Comparison of ENCODE assay signal across 7 mouse cellular contexts in genomic region chr7:122251197-122252011, GRCm38 (mm10). TPM values are rescaled to one million over a fixed set of nuclear protein-coding genes. Genes with fewer than 3 reads are reported as not detected.
DNase-seq lines count a peak whose midpoint lies in the region; ATAC-seq and TF ChIP-seq lines count a peak whose summit lies in the region.

No protein-coding gene starts in this region.

- no peak for TF ChIP-seq POLR2A in small intestine, adult 2 months (IDR thresholded peaks at IDR 0.05; ENCODE audit: low read depth, low read length)

- no peak overlapping the region for H3K27ac ChIP-seq in intestine, postnatal 0 days (ENCODE audit: low read depth, low read length)
- H3K27ac ChIP-seq in midbrain, embryonic 12.5 days (replicated peaks), result no peak overlapping the region
- no peak overlapping the region for H3K27ac ChIP-seq in small intestine, adult 2 months (ENCODE audit: insufficient read depth, low read depth, low read length)

- H3K27me3 ChIP-seq in intestine, postnatal 0 days (replicated peaks; ENCODE audit: control insufficient read depth, insufficient read depth, low read length), result no peaks in the 10 kb centered on the region
- H3K27me3 ChIP-seq in midbrain, embryonic 12.5 days, result no peaks in the 10 kb centered on the region
- H3K27me3 ChIP-seq in small intestine, adult 2 months (ENCODE audit: control insufficient read depth, insufficient read depth, low read length), result no peaks in the 10 kb centered on the region

- H3K9me3 ChIP-seq in intestine, postnatal 0 days (ENCODE audit: control insufficient read depth), result no peaks in the 10 kb centered on the region
- H3K9me3 ChIP-seq in midbrain, embryonic 12.5 days, result no peaks in the 10 kb centered on the region

- DNase-seq in adrenal gland, adult 2 months, result peak; percentile 75
- peak; percentile 68 for DNase-seq in embryo, embryonic 11.5 days (ENCODE audit: low read depth, low spot score)
- DNase-seq in left cerebral cortex, postnatal 36 days (ENCODE audit: low spot score in 2 of 2), result peak; percentile 81

- 30% methylated on average over 21 of the region's 21 CpGs for WGBS in intestine, postnatal 0 days
- 31% methylated on average over 21 of the region's 21 CpGs for WGBS in midbrain, embryonic 12.5 days
- 30% methylated on average over 21 of the region's 21 CpGs for WGBS in small intestine, adult 2 months

- TF ChIP-seq CTCF in intestine, postnatal 0 days (IDR thresholded peaks at IDR 0.05; ENCODE audit: low read depth), result peak; percentile 84
- peak; percentile 90; the same call in 1 of the 2 replicates for TF ChIP-seq CTCF in small intestine, adult 2 months (IDR thresholded peaks at IDR 0.05; ENCODE audit: extremely low read depth, insufficient read length, insufficient replicate concordance, low read depth, low read length)

- no peak overlapping the region for H3K4me2 ChIP-seq in intestine, postnatal 0 days (replicated peaks; ENCODE audit: low read depth)
- H3K4me2 ChIP-seq in midbrain, embryonic 12.5 days (replicated peaks), result peak overlapping the region; percentile 41

- no peaks in the 10 kb centered on the region for H3K4me1 ChIP-seq in intestine, postnatal 0 days (replicated peaks; ENCODE audit: control insufficient read depth, insufficient read depth, low read length)
- H3K4me1 ChIP-seq in midbrain, embryonic 12.5 days, result no peaks in the 10 kb centered on the region
- H3K4me1 ChIP-seq in small intestine, adult 2 months (ENCODE audit: control insufficient read depth, insufficient read depth, insufficient read length, low read length), result no peaks in the 10 kb centered on the region

- intact Hi-C loops in left cerebral cortex, postnatal 36 days (cut with DNase I), result loop anchor here (1.0 to 10.0 kb wide), 3 partner anchors 41 to 673 kb away; no protein-coding TSS in a partner anchor

- H3K36me3 ChIP-seq in intestine, postnatal 0 days (ENCODE audit: control insufficient read depth, insufficient read depth), result no peaks in the 10 kb centered on the region
- no peaks in the 10 kb centered on the region for H3K36me3 ChIP-seq in midbrain, embryonic 12.5 days
- no peaks in the 10 kb centered on the region for H3K36me3 ChIP-seq in small intestine, adult 2 months (ENCODE audit: control insufficient read depth, insufficient read depth, low read length)

- H3K9ac ChIP-seq in intestine, postnatal 0 days (ENCODE audit: low read depth, low read length), result no peak overlapping the region
- H3K9ac ChIP-seq in midbrain, embryonic 12.5 days (replicated peaks), result no peak overlapping the region

- H3K4me3 ChIP-seq in intestine, postnatal 0 days (ENCODE audit: low read depth, low read length), result no peak overlapping the region
- H3K4me3 ChIP-seq in midbrain, embryonic 12.5 days, result 0 out of 2 replicates have a peak overlapping the region, but pooled peaks have one; percentile 17
- no peak overlapping the region for H3K4me3 ChIP-seq in small intestine, adult 2 months (ENCODE audit: low read depth, low read length)

- peak; percentile 86 for ATAC-seq in granulocyte monocyte progenitor cell, adult 5-6 weeks (replicated peaks; ENCODE audit: poor library complexity, severe bottlenecking)
- ATAC-seq in intestine, postnatal 0 days, result 0 out of 2 replicates have a peak, but pooled peaks have one; percentile 36
- peak; percentile 54; the same call in 1 of the 2 replicates for ATAC-seq in midbrain, embryonic 12.5 days (ENCODE audit: low FRiP score, low read depth)

RNA-seq across cellular contexts. Expression of gene Chp2, which starts 32.1 kb away (rescaled TPM):
- 1 to 10 TPM; 1.7 to 3.4 TPM for total RNA-seq in adrenal gland, adult 2 months (2021)
- 1.4 and 2.8 TPM in 2 replicates for polyA plus RNA-seq in adrenal gland, adult 2 months (2012; rRNA removed)
- 1.7 TPM in 1 of 2 replicates, not detected in the other for total RNA-seq in granulocyte monocyte progenitor cell, adult 5-6 weeks (2014; fragmentation: Nextera tagmentation)
- total RNA-seq in granulocyte monocyte progenitor cell, adult 5-6 weeks (2017), result not detected in 2 replicates
- polyA plus RNA-seq in intestine, postnatal 0 days (2015; fragmentation: Nextera tagmentation; extraction: Ambion mirVana), result 54.5 and 60.2 TPM in 2 replicates
- total RNA-seq in left cerebral cortex, postnatal 36 days (2021), result 1 to 10 TPM; 2.3 to 4.7 TPM
- polyA plus RNA-seq in midbrain, embryonic 12.5 days (2016; fragmentation: Nextera tagmentation; extraction: Ambion mirVana), result 0.22 and 0.51 TPM in 2 replicates
- polyA plus RNA-seq in small intestine, adult 2 months (2012; rRNA removed), result 97.0 and 197 TPM in 2 replicates

RNA-seq across cellular contexts. Expression of gene Prkcb, which starts 37.1 kb away (rescaled TPM):
- 10 to 100 TPM; 13.2 to 21.3 TPM for total RNA-seq in adrenal gland, adult 2 months (2021)
- polyA plus RNA-seq in adrenal gland, adult 2 months (2012; rRNA removed), result 5.0 and 5.1 TPM in 2 replicates
- 22.6 and 25.8 TPM in 2 replicates for total RNA-seq in granulocyte monocyte progenitor cell, adult 5-6 weeks (2014; fragmentation: Nextera tagmentation)
- 21.4 and 27.1 TPM in 2 replicates for total RNA-seq in granulocyte monocyte progenitor cell, adult 5-6 weeks (2017)
- 4.7 and 5.1 TPM in 2 replicates for polyA plus RNA-seq in intestine, postnatal 0 days (2015; fragmentation: Nextera tagmentation; extraction: Ambion mirVana)
- 1,000 to 10,000 TPM in 1 of 2 experiments, 100 to 1,000 TPM in 1; 978 to 1,072 TPM for total RNA-seq in left cerebral cortex, postnatal 36 days (2021)
- polyA plus RNA-seq in midbrain, embryonic 12.5 days (2016; fragmentation: Nextera tagmentation; extraction: Ambion mirVana), result 24.2 and 25.3 TPM in 2 replicates
- 4.1 and 6.1 TPM in 2 replicates for polyA plus RNA-seq in small intestine, adult 2 months (2012; rRNA removed)

Comparison
In these comparisons a context has a peak if more than half of its experiments do, and no peak if none do; other contexts are left out.
1. ATAC-seq: peak in every context shown above with its lines; median percentile 86 in granulocyte monocyte progenitor cell, adult 5-6 weeks; 54 in midbrain, embryonic 12.5 days; 36 in intestine, postnatal 0 days.
2. RNA of gene Chp2, which starts 32.1 kb away (polyA plus RNA-seq): 97.0 to 197 TPM in small intestine, adult 2 months and 54.5 to 60.2 TPM in intestine, postnatal 0 days; 1.4 to 2.8 TPM in adrenal gland, adult 2 months and 0.22 to 0.51 TPM in midbrain, embryonic 12.5 days; every median in the first group is over 10 times any median in the second.
3. Peak in every context shown above with its lines, with median percentiles within 50 percentile points of each other: DNase-seq.